Mouse (Mus musculus) heart, adult 2 months (tissue): ENCODE data around the gene Elmod3.

Experiments used
- CTCF ChIP-seq: fragments of 200-600 bp; IDR thresholded peaks from 2 replicates; pipeline ENCODE4 v1.8.1; 2022; ENCODE audit warnings: antibody characterized with exemption, mild to moderate bottlenecking, moderate library complexity
- EP300 ChIP-seq: fragments of 200-500 bp; IDR thresholded peaks from 2 replicates; pipeline ENCODE4 v1.6.1; 2011; ENCODE audit warnings: low read depth, low read length, control low read depth; ENCODE audit not compliant: insufficient read depth
- POLR2A ChIP-seq: fragments of 200-500 bp; IDR thresholded peaks from 2 replicates; pipeline ENCODE4 v1.6.1; 2011; ENCODE audit warnings: mild to moderate bottlenecking, low read depth, low read length, control low read depth; ENCODE audit not compliant: insufficient read depth

GRCm38 (mm10) chr6:72615561-72616375 is 17.6 kb upstream of the Elmod3 start:
- TF ChIP-seq EP300 (no peak), CTCF (no peak), POLR2A (no peak)
